Mouse (Mus musculus) neural tube, embryonic 13.5 days (tissue): Measurements from ENCODE around the gene Chd8. TPM values are rescaled to one million over a fixed set of nuclear protein-coding genes. Genes with fewer than 3 reads are reported as not detected.

Experiments
- ATAC-seq: fragments of 200-750 bp; cut with Nextera tagmentation; 2 replicates; pipeline ENCODE4 v1.8.0; 2017; ENCODE audit warnings: low read depth, mild to moderate bottlenecking, moderate TSS enrichment, moderate library complexity
- H3K27ac ChIP-seq: fragments of 300-500 bp; sonication (generic); replicated peaks from 2 replicates; pipeline ENCODE4 v1.5.1; 2015; ENCODE audit warnings: moderate library complexity, mild to moderate bottlenecking, inconsistent platforms
- H3K27me3 ChIP-seq: fragments of 300-500 bp; sonication (generic); 2 replicates; pipeline ENCODE4 v1.6.1; 2015; ENCODE audit warnings: mild to moderate bottlenecking, inconsistent platforms
- H3K36me3 ChIP-seq: fragments of 300-500 bp; sonication (generic); 2 replicates; pipeline ENCODE4 v1.6.1; 2015; ENCODE audit warnings: mild to moderate bottlenecking, inconsistent platforms
- H3K4me1 ChIP-seq: fragments of 300-500 bp; sonication (generic); replicated peaks from 2 replicates; pipeline ENCODE4 v1.6.1; 2015; ENCODE audit warnings: inconsistent platforms
- H3K4me2 ChIP-seq: fragments of 300-500 bp; sonication (generic); 2 replicates; pipeline ENCODE4 v1.6.1; 2015; ENCODE audit warnings: inconsistent platforms, mild to moderate bottlenecking, moderate library complexity
- H3K4me3 ChIP-seq: fragments of 300-500 bp; sonication (generic); 2 replicates; pipeline ENCODE4 v1.5.1; 2015; ENCODE audit warnings: mild to moderate bottlenecking, inconsistent platforms
- H3K9ac ChIP-seq: fragments of 300-500 bp; sonication (generic); 2 replicates; pipeline ENCODE4 v1.6.1; 2015; ENCODE audit warnings: moderate library complexity, mild to moderate bottlenecking, inconsistent platforms
- H3K9me3 ChIP-seq: fragments of 300-500 bp; sonication (generic); 2 replicates; pipeline ENCODE4 v1.6.1; 2016; ENCODE audit warnings: inconsistent platforms
- WGBS: fragments of 180-500 bp; shearing (Covaris S2); methylation state at CpG from one replicate; pipeline ENCODE4 v1.1.7; 2015; 5-methylcytosine and 5-hydroxymethylcytosine counted together
- polyA plus RNA-seq: library from polyadenylated mRNA; unstranded; fragments of >200 nt; fragmentation: Nextera tagmentation; extraction: Ambion mirVana; gene quantifications from 2 replicates; pipeline ENCODE4 v1.2.1, GENCODE M21; 2015

Gene Chd8
- polyA plus RNA-seq, 1 experiment from 2014 or later, result 35.8 TPM

DNA sequence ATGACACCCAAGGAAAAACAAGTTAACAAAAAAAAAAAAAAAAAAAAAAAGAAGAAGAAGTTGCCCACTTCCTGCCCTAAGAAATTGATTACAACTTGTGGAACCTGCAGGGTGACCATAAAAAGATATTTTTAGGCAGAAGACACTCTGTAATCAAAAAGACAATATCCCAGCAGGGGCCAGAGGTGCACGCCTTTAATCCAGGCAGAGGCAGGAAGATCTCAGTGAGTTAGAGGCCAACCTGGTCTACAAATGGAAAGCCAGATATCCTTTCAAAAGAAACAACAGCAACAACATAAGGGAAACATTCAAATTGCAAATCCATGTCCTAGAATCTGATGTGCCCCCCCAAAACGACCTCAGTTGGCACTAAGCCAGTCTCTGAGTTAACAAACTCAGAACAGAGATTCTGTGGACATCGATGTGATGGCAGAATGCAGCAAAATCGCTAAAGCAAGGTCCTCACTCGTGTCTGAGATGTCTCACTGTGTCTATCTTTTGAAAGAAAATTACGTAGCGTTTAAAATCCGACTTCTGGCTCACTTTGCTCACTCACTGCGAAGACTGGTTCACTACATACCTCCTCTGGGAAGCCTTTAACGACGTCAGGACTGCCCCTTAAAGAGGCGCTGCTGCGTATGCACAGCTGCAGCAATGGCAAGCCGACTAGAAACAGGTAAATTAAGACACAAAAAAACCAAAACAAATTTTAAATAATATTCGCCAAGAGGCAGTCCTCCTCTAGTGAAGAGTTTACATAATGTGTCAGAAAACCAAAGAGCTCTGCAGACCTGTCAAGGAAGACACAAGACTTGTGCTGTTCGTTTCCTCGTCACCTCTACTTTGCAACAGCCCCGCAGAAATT is 1.0 kb downstream of the Chd8 start:
- Histone ChIP-seq H3K4me3 (peak overlapping the region; percentile 94), H3K9me3 (no peaks in the 10 kb centered on the region), H3K27ac (peak overlapping the region; percentile 95), H3K27me3 (no peaks in the 10 kb centered on the region), H3K36me3 (peaks cover 6% of the 10 kb centered on the region), H3K4me1 (peaks cover 24% of the 10 kb centered on the region), H3K4me2 (peak overlapping the region; percentile 64), H3K9ac (peak overlapping the region; percentile 95)
- ATAC-seq, result no peak
- 7% methylated on average over 18 of the region's 18 CpGs for WGBS

DNA sequence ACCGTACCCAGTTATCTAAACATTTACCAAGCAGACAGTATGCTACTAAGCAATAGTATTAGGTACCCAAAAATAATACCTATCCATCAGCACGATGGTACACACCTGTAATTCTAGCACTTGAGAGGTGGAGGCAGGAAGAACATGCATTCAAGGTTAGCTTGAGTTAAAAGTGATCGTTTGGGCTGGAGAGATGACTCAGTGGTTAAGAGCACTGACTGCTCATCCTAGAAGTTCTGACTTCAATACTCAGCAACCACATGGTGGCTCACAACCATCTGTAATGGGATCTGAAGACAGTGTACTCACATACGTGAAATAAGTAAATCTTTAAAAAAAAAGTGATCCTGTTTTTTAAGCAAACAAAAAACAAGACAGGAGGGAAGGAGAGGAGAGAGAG is 11.5 kb downstream of the Chd8 start:
- Histone ChIP-seq H3K27me3 (no peaks in the 10 kb centered on the region), H3K9me3 (no peaks in the 10 kb centered on the region), H3K36me3 (no peaks in the 10 kb centered on the region), H3K4me2 (no peak overlapping the region), H3K27ac (no peak overlapping the region), H3K9ac (no peak overlapping the region), H3K4me1 (peaks cover 24% of the 10 kb centered on the region), H3K4me3 (no peak overlapping the region)
- WGBS, result 88% methylated on average over 4 of the region's 4 CpGs
- no peak for ATAC-seq

DNA sequence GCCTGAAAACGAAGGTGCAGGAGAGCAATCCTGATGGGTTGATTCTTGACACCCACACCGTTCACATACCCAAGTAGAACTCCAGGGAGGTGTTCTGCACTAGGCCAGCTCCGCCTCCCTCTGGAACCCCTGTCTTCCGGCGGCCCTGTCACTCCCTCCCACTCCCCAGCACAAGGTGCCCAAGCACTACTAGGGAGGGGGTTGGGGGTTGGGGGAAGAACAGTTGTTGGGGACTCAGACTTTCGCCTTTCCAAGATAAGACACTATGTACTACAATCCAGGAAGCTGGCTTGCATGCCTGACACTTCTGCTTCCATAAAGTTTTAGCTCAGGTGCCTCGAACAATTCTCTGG is 12.9 kb downstream of the Chd8 start:
- peak overlapping the region; percentile 84 for H3K4me3 ChIP-seq
- H3K9ac ChIP-seq, result peak overlapping the region; percentile 89
- peak overlapping the region; percentile 69; the same call in 1 of the 2 replicates for H3K27ac ChIP-seq
- 17% methylated on average over 7 of the region's 7 CpGs for WGBS
- ATAC-seq, result peak; percentile 82; the same call in 1 of the 2 replicates
- H3K4me2 ChIP-seq, result peak overlapping the region; percentile 90
- no peaks in the 10 kb centered on the region for H3K27me3 ChIP-seq
- peaks cover 24% of the 10 kb centered on the region for H3K4me1 ChIP-seq
- H3K36me3 ChIP-seq, result no peaks in the 10 kb centered on the region
- no peaks in the 10 kb centered on the region for H3K9me3 ChIP-seq

DNA sequence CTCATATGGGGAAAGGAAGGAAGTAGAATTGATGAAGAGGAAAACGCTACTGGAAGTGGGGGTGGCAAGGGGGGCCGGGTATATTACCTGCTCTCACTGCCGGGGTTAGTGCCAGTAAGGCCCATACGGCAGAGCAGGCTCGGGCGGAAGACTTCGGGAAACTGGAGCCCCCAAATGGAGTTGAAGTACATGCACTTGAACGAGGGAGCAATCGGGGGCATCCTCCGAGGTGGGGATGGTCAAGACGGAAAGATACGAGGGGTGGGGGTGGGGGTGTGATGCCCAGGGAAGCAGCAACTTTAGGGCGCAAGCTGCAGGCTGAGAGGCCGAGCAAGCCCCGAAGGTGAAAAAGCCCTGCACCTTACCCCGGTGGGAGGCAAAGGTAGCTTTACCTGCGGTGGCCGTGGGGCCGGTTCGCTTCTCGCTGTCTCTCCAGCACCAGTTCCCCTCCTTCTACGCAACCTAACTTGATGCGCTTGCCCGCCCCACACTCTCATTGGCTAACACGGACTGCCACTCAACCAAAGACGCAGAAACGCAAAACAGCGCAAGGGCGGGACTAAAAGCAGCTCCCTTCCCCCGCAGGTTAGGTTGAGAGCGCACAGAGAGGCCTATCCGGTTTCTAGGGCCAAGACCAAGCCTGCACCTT is 13.4 kb downstream of the Chd8 start:
- Histone ChIP-seq H3K9ac (peak overlapping the region; percentile 89), H3K27ac (peak overlapping the region; percentile 75), H3K4me3 (peak overlapping the region; percentile 84), H3K9me3 (no peaks in the 10 kb centered on the region), H3K36me3 (no peaks in the 10 kb centered on the region), H3K4me1 (peaks cover 24% of the 10 kb centered on the region), H3K4me2 (peak overlapping the region; percentile 90), H3K27me3 (no peaks in the 10 kb centered on the region)
- peak; percentile 100 for ATAC-seq
- WGBS, result under 1% methylated on average over 32 of the region's 32 CpGs

DNA sequence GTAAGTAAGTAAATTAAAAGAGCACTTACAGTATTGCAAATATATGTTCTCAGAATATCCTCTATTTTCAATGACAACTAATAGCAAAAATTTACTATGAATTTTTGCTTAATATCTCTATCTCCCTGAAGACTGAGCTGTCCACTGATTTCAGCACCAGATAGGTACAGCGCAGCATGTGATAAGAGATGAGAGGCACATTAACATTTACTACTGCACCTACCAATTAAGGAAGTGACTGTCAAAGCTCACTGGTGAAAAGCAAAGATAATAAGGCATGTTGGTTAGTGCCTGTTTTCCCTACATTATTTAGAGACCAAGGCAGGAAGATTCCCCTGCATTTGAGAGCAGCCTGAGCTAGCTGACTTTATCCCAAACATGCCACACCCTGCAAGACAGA is 21.4 kb downstream of the Chd8 start:
- Histone ChIP-seq H3K4me1 (no peaks in the 10 kb centered on the region), H3K4me3 (no peak overlapping the region), H3K36me3 (peaks cover 62% of the 10 kb centered on the region), H3K9ac (no peak overlapping the region), H3K4me2 (no peak overlapping the region), H3K27ac (no peak overlapping the region), H3K9me3 (no peaks in the 10 kb centered on the region), H3K27me3 (no peaks in the 10 kb centered on the region)
- 98% methylated on average over 1 of the region's 1 CpGs for WGBS
- ATAC-seq, result no peak

DNA sequence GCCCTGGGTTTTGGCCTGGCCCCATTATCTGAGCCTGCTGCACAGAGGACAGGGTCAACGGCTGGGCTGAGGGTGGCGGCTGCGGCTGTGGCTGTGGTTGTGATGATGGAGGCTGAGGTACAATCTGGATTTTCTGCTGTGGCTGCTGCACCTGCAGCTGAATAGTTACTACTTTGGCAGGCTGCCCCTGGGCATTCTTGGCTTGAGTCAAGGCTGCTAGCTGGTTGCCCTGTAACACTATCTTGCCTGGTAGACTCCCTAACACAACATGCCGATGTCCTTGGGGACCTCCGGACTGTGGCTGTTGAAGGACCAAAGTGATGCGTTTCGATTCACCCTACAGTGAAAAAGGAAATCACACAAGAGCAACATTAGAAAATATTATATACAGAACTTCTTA is 22.4 kb downstream of the Chd8 start:
- no peak overlapping the region for H3K9ac ChIP-seq
- no peaks in the 10 kb centered on the region for H3K4me1 ChIP-seq
- no peak overlapping the region for H3K4me3 ChIP-seq
- WGBS, result 96% methylated on average over 7 of the region's 7 CpGs
- ATAC-seq, result no peak
- no peak overlapping the region for H3K27ac ChIP-seq
- H3K27me3 ChIP-seq, result no peaks in the 10 kb centered on the region
- peaks cover 72% of the 10 kb centered on the region for H3K36me3 ChIP-seq
- no peaks in the 10 kb centered on the region for H3K9me3 ChIP-seq
- H3K4me2 ChIP-seq, result no peak overlapping the region

DNA sequence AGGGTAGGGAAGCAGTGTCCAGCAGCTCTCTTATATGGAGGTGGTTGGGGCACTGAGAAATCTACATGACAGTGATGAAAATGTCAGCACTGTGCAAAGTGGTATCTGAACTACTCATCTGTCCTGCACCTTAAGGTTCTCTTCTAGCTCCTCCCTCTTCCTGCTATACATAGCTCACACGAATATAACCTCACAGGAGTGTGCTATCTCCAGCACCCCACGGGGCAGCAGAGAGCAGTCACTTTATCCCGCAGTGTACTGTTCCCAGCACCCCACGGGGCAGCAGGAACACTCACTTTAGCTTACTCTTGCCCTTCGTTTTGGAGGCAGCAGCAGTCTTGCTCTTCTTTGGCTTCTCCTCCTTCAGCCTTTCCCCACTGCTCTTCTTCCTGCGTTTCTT is 25.3 kb downstream of the Chd8 start:
- Histone ChIP-seq H3K27ac (no peak overlapping the region), H3K4me3 (no peak overlapping the region), H3K4me2 (no peak overlapping the region), H3K9me3 (no peaks in the 10 kb centered on the region), H3K4me1 (no peaks in the 10 kb centered on the region), H3K9ac (no peak overlapping the region), H3K27me3 (no peaks in the 10 kb centered on the region), H3K36me3 (peaks cover 96% of the 10 kb centered on the region)
- no peak for ATAC-seq
- 90% methylated on average over 6 of the region's 6 CpGs for WGBS

DNA sequence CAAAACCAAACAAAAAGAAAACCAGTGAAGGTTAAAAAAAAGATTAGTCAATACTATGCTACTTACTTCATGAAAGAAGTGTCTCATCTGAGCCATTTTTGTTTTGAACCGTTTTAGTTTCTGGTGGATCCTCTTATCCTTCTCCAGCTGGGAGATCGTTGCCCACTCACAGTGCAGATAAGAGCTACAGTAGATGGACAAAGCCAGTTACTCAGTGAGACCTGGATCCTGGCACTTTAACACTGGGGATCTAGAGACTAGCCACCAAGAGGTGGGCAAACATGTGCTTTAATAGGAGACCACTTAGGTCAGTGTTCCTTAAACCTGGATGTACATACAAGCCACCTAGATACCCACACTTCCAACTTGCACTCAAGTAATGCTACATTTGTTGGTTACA is 31.6 kb downstream of the Chd8 start:
- Histone ChIP-seq H3K4me2 (no peak overlapping the region), H3K4me3 (no peak overlapping the region), H3K9me3 (no peaks in the 10 kb centered on the region), H3K9ac (no peak overlapping the region), H3K4me1 (no peaks in the 10 kb centered on the region), H3K27me3 (no peaks in the 10 kb centered on the region), H3K27ac (no peak overlapping the region), H3K36me3 (peaks cover 96% of the 10 kb centered on the region)
- WGBS, result 94% methylated on average over 2 of the region's 2 CpGs
- no peak for ATAC-seq

DNA sequence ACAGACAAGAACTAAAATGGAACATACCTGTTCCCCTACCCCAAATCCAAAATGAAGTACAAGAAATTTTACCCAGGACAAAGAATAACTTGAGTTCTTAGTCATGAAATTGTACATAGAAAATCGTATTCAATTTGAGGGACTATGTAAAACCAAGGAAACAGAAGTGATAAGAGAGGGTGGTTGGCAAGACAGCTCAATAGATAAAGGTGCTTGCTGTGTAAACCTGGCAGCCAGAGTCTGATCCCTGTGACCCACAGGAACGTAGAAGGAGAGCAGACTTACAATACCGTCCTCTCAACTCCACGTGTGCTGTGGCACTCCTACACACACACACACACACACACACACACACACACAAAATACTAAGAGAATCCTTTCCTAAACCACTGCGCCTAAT is 40.3 kb downstream of the Chd8 start:
- WGBS, result 89% methylated on average over 5 of the region's 5 CpGs
- no peak overlapping the region for H3K4me3 ChIP-seq
- H3K4me1 ChIP-seq, result no peaks in the 10 kb centered on the region
- peaks cover 94% of the 10 kb centered on the region for H3K36me3 ChIP-seq
- no peaks in the 10 kb centered on the region for H3K9me3 ChIP-seq
- no peak overlapping the region for H3K4me2 ChIP-seq
- no peak for ATAC-seq
- no peak overlapping the region for H3K27ac ChIP-seq
- H3K27me3 ChIP-seq, result no peaks in the 10 kb centered on the region
- H3K9ac ChIP-seq, result no peak overlapping the region

DNA sequence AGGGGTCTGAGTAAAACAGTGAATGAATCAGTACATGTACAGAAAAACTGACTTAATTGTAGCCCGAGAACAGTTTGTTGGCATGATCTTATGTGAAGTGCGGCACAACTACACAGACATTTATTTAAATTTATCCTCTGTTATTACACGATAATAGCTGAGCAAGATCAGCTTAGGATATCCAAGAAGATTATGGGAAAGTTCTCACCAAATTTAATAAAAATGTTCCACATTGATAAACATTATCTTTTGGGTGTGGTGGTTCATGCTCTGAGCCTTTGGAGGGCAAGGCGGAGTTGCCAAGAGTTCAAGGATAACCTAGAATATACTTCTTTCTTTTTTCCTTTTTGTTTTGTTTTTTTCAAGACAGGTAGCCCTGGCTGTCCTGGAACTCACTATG is 58.2 kb downstream of the Chd8 start:
- no peak for ATAC-seq
- Histone ChIP-seq H3K36me3 (peaks cover 57% of the 10 kb centered on the region), H3K27ac (no peak overlapping the region)

DNA sequence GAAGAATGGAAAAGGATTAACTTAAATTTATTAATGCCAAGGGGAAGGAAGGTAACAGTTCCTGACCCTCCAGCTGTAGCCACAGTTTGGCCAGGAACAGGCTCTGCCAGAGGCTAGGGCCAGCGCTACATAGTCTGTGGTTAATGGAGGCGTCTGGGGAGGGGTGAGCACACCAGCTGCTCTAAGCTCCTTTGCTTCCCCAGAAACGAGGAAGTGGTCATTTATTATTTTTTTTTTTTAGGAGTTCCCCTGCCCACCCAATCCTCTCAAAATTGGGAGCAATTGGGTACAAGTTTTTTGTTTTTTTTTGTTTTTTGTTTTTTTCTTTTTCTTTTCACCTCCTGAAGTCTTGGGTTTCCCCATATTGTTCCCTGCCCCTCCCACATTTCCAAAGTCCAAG is 59.4 kb downstream of the Chd8 start:
- Histone ChIP-seq H3K4me3 (peak overlapping the region; percentile 100), H3K4me1 (peaks cover 26% of the 10 kb centered on the region), H3K9ac (0 out of 2 replicates have a peak overlapping the region, but pooled peaks have one; percentile 97)

More for the DNA sequence above, 58.2 kb downstream of the Chd8 start:
- no peak overlapping the region for H3K4me2 ChIP-seq
- 94% methylated on average over 4 of the region's 4 CpGs for WGBS
- peaks cover 26% of the 10 kb centered on the region for H3K4me1 ChIP-seq
- no peak overlapping the region for H3K9ac ChIP-seq
- H3K27me3 ChIP-seq, result no peaks in the 10 kb centered on the region
- H3K9me3 ChIP-seq, result no peaks in the 10 kb centered on the region
- no peak overlapping the region for H3K4me3 ChIP-seq

DNA sequence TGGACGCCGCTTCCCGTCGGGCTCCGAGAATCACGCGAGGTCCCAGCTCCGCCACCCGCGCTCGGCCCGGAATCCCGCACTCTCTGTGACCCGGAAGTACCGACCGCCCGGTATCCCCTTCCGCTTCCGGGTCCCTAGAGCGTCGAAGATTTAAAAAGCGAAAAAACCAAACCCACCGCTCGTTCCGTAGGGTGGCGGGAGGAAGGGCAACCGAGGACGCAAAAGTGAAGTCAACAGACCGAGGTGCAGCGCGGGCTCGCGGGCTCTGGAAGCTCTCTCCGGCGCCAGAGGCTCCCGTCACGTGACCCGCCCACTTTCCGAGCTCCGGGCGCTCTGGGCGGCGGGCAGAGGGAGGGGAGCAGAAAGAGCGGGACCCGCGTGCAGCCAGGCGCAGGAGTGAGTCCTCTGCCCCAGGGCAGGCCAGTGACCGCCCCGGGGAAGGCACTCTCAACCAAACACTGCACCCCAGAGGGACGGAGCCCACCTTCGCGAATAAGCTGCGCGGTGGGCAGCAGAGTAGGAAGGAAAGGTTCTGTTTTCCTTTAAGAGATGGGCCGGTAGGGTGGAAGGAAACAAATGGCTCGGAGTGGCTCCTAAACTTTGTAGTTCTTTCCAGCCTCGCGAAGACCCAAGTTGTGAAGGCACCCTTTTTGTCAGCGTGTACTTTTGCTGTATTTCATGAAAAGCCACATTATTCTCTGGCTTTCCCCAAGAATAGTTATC is 60.3 kb downstream of the Chd8 start, which contains the start of gene Supt16:
Gene Supt16 (minus strand): TSS at position 261 of the 723 bp plus-strand sequence.
- WGBS, result under 1% methylated on average over 59 of the region's 59 CpGs
- peaks cover 26% of the 10 kb centered on the region for H3K4me1 ChIP-seq
- peak; percentile 98 for ATAC-seq

More for the DNA sequence above, 59.4 kb downstream of the Chd8 start:
- Histone ChIP-seq H3K9me3 (no peaks in the 10 kb centered on the region), H3K27ac (no peak overlapping the region), H3K36me3 (peaks cover 49% of the 10 kb centered on the region), H3K4me2 (peak overlapping the region; percentile 77), H3K27me3 (no peaks in the 10 kb centered on the region)
- ATAC-seq, result no peak
- 23% methylated on average over 3 of the region's 3 CpGs for WGBS

More for the DNA sequence above, 60.3 kb downstream of the Chd8 start, which contains the start of gene Supt16:
- H3K27ac ChIP-seq, result peak within 1 kb of the TSS; percentile 97
- H3K9me3 ChIP-seq, result no peaks in the 10 kb centered on the region
- no peaks in the 10 kb centered on the region for H3K27me3 ChIP-seq
- H3K9ac ChIP-seq, result peak within 1 kb of the TSS; percentile 97
- peak within 1 kb of the TSS; percentile 77 for H3K4me2 ChIP-seq
- H3K36me3 ChIP-seq, result peaks cover 43% of the 10 kb centered on the region
- H3K4me3 ChIP-seq, result peak within 1 kb of the TSS; percentile 100
